Mouse (Mus musculus): ENCODE data around the gene Mipol1.
"Not testable (repeated sequence)": the region's sequence is repeated elsewhere in the genome, so short reads cannot be mapped to it uniquely, and the experiment has no call there.

Gene Mipol1

GRCm38 (mm10) chr12:57230192-57230706 lies at the start of gene Mipol1, which contains the start of gene Prps1l3:
Gene Mipol1 (plus strand): TSS chr12:57230427.
Gene Prps1l3 (plus strand): TSS chr12:57230412.
- DNase-seq (ENCODE audit: low spot score) = peak; percentile 96

- no peak for DNase-seq (ENCODE audit: low spot score)
These were observed 45.7 kb upstream of the Mipol1 start for GRCm38 (mm10) chr12:57184401-57185147.

- DNase-seq (ENCODE audit: low spot score) = no peak
These were observed 44.8 kb upstream of the Mipol1 start for GRCm38 (mm10) chr12:57185475-57185874.

GRCm38 (mm10) chr12:57186126-57186525 lies 44.1 kb upstream of the Mipol1 start:
- DNase-seq (ENCODE audit: low spot score) = no peak

GRCm38 (mm10) chr12:57187032-57187431 lies 43.2 kb upstream of the Mipol1 start:
- DNase-seq (ENCODE audit: low spot score) = no peak

GRCm38 (mm10) chr12:57194609-57195008 lies 35.6 kb upstream of the Mipol1 start:
- peak; percentile 18 for DNase-seq (ENCODE audit: low spot score)

- DNase-seq (ENCODE audit: low spot score) = no peak
These were observed 34.0 kb upstream of the Mipol1 start for GRCm38 (mm10) chr12:57196286-57196607.

- no peak for DNase-seq (ENCODE audit: low spot score)
These were observed 33.4 kb upstream of the Mipol1 start for GRCm38 (mm10) chr12:57196608-57197362.

GRCm38 (mm10) chr12:57197363-57198026 lies 32.7 kb upstream of the Mipol1 start, which contains the start of gene Slc25a21:
Gene Slc25a21 (minus strand): TSS chr12:57197472.
- no peak for DNase-seq (ENCODE audit: low spot score)

- DNase-seq (ENCODE audit: low spot score) = no peak
These were observed 32.0 kb upstream of the Mipol1 start for GRCm38 (mm10) chr12:57198269-57198668.

GRCm38 (mm10) chr12:57199427-57199826 lies 30.8 kb upstream of the Mipol1 start:
- DNase-seq (ENCODE audit: low spot score) = no peak

- DNase-seq (ENCODE audit: low spot score) = no peak
These were observed 28.3 kb upstream of the Mipol1 start for GRCm38 (mm10) chr12:57201901-57202300.

GRCm38 (mm10) chr12:57204276-57204851 lies 25.9 kb upstream of the Mipol1 start:
- no peak for DNase-seq (ENCODE audit: low spot score)

GRCm38 (mm10) chr12:57211353-57212311 lies 18.6 kb upstream of the Mipol1 start:
- DNase-seq (ENCODE audit: low spot score) = no peak

GRCm38 (mm10) chr12:57212463-57212862 lies 17.8 kb upstream of the Mipol1 start:
- not testable (repeated sequence) for DNase-seq (ENCODE audit: low spot score)

GRCm38 (mm10) chr12:57226411-57226810 lies 3.8 kb upstream of the Mipol1 start:
- DNase-seq (ENCODE audit: low spot score) = no peak

GRCm38 (mm10) chr12:57227776-57228175 lies 2.5 kb upstream of the Mipol1 start:
- DNase-seq (ENCODE audit: low spot score) = no peak

- no peak for DNase-seq (ENCODE audit: low spot score)
These were observed 524 bp upstream of the Mipol1 start for GRCm38 (mm10) chr12:57229703-57230102.

GRCm38 (mm10) chr12:57231085-57231875 lies 1.1 kb downstream of the Mipol1 start:
- peak; percentile 65 for DNase-seq (ENCODE audit: low spot score)

GRCm38 (mm10) chr12:57233386-57233785 lies 3.2 kb downstream of the Mipol1 start:
- DNase-seq (ENCODE audit: low spot score) = no peak
